Mouse (Mus musculus): Measurements from ENCODE around the gene Gm15517. TPM values are rescaled to one million over a fixed set of nuclear protein-coding genes. Genes with fewer than 3 reads are reported as not detected.

The Gm15517 gene
- total RNA-seq, 2 experiments from 2014 or later = not detected

DNA sequence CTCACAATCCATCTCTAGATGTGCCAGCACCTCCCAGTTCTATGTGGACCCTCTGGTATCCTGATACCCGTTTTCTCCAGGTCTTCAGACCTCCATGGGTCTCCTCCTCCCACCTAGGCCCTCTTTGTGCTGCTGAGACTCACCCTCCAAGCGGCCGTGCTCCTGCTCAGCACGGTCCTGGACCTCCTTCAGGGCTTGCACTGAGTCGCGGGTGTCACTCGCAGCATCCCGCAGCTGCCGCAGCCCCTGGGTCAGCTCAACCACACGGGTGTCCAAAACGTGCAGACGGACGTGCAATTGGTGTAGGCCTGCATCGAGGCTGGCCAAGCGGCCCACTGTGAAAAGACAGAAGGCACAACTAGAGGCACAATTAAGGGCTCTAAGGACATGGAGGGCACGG lies 44.4 kb downstream of the Gm15517 start:
- no peak for DNase-seq
- intact Hi-C loops (cut with DNase I; ENCODE audit: low total_unique reads) = no loop called here

DNA sequence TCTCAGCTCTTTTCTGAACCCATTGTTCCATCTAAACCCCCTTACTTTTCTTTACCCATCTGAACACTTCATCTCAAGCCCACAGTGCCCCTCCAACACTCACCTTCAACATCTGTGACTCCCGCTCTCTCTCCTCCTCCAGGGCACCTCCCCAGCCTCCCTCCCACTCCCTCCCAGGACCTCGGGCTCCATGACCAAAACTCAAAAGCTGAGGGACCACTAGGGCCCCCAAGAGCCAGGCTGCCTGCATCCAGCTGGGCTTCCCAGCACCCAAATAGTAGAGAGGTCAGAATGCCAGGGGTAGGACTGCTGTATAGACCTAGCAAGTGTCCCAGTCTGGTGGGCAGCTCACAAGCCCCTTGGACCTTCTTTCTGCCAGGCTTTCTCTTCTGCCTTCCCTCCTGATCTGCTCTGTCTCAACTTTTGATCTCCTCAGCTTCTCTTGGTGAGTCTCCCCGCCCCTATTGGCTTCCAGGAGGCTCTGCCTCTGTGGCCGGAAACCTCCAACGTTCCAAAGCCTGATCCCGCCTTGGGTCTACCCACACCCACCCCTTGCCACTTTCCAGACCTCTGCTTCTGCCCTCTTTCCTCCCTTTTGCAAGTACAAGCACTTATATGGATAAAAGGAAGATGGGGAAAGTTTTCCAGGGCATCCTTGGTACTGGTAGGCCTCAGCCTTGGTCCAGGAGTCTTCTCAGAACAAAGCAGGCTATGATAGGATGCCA lies 45.4 kb downstream of the Gm15517 start, which contains the start of gene Clec11a:
Gene Clec11a, minus strand, starts transcription at position 387 of the 725 bp plus-strand sequence.
- DNase-seq = peak; percentile 37
- intact Hi-C loops (cut with DNase I; ENCODE audit: low total_unique reads) = no loop called here

DNA sequence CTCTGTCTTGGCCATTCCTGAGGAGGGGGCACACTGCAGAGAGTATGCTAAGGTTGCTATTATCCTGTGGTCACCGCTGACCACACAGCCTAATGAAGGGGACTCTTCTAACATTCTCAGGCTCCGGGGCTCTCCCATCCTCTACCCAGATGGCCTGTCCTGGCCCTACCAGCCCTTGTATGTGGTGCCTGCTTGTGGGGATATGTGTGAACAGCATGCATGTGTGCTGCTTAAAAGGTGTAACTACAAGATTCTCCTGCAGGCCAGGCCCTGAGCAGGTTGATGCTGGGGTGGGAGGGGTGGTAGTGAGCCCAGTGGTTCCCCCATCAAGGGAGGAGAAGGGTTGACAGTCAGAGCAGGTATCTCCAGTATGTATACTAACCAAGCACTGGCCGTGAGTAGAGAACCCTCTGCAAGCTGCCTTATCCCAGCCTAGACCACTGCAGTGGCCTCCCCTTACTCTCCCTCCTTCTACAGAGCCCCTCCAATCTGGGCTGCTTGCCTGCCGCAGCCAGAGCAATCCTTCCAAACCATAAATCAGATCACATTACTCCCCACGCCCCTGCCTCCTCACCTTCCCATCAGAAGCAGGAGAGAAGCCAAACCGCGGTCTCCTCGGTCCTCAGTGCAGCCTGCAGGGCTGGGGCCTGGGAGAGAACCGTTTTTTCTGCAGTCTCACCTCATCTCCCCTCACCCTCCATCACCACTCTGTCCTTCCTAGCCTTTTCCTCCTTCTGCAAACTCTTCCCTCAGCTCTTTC lies 46.2 kb downstream of the Gm15517 start:
- intact Hi-C loops (cut with DNase I; ENCODE audit: low total_unique reads) = no loop called here
- DNase-seq = no peak

DNA sequence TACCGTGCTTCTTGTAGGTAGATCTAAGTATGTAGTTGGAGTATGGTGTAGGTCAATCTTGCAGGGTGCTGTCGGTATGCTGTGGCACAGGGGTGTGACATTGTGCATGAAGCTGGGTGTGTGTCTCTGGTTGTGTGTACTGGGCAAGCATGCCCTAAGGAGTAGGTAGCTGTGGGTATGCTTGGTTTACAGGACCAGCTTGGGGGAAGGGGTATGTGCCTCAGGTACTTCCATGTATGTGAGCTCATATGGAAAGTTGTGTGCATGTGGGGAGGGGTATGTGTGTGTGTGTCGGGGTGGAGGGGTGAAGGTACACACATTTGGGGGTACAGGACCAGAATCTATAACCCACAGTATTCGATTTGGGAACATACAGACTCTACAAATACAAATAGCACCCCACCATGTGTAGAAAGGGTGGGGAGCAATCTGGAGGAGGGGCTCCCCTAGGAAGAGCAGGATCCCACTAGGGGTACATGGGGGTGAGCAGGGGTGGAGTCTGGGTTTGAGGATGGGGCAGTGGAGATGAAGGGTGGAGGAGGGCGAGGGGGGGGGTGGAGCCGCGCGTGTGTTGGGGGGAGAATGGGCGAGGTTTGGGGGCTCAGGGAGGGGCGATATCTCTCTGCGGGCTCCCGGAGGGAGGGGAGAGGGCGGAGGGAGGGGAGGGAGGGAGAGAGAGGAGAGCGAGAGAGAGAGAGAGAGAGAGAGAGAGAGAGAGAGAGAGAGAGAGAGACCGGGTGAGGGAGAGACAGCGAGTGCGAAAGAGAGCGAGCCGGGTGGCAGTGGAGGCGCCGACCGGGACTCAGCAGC lies 48.4 kb downstream of the Gm15517 start, which contains the start of gene Shank1:
Gene Shank1, plus strand, starts transcription at position 779 of the 810 bp plus-strand sequence.
- no peak for DNase-seq
- intact Hi-C loops (cut with DNase I; ENCODE audit: low total_unique reads) = no loop called here

DNA sequence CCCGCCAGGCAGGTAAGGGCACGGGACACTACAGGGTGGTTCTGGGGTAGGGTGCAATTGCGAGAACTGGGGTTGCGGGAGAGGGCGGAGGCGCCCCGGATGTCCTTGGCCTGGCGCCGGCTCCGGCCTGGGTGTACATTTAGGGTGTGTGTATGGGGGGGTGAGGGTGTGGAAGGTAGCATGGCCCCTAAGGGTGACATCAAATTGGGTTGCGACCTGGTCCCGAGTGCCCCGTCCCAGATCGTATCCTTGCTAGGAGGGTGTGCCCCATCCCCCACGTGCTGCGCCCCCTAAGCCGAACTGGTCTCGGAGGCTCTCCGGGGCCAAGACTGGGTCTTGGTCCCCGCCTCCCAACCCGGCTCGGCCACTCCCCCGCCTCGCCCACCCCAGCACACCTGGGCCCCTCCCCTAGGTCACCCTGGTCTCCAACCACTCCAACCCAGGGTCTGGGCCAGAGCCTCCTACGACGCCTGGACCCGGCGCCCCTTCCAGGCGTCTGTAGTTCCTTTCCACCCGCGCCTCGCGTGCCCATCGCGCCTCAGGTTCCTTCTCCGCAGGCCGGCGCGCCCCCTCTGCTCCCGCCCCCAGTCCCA lies 49.1 kb downstream of the Gm15517 start:
- DNase-seq = no peak

DNA sequence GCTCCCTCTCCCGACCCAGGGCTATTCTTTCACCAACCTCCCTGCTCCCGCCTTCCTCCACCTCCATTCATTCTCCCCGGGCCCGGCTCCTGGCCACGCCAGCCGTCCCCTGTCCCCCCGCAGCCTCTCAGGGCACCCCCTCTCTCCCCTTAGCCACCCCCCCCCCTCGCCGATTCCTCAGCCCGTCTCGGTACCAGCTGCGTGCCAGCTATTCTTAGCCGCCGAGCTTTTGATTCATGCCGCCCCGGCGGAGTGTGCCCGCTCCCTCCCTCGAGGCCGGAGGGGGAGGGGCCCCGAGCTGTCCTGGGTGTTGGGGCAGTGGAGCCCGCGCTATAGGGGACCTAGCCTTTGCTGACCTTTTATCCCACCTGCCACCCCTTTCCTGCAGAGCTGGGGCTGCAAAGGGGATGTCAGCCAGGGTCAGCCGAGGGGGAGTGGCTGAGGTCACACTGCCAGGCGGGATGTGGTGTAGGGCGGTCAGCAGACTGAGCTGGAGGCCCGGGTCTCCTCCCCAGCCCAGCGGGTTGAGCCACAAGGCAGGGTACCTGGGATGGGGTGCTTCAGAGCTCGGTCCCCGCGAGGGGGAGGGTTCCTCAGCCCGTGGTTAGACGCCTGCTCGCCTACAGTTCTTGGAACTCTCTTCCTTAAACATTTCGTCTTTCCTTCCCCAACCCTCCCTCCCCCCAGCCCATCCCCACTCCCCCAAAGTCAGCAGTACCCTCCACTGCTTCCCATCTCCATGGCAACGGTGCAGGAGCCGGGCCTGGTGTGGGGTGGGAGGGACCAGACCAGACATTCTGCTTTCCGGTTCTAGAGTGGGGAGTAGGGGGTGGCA lies 49.8 kb downstream of the Gm15517 start:
- no peak for DNase-seq
- intact Hi-C loops (cut with DNase I; ENCODE audit: low total_unique reads) = no loop called here

More for the DNA sequence above, 49.1 kb downstream of the Gm15517 start:
- intact Hi-C loops (cut with DNase I; ENCODE audit: low total_unique reads) = no loop called here

Other genes starting within 250 kb of the Gm15517 start
- under 1 TPM in 1 of 2 experiments, not detected in 1; 0.21 TPM for gene Klk1b26, start 249.3 kb upstream of the Gm15517 start, total RNA-seq (2021)
- not detected for gene Klk1b27, start 209.2 kb upstream of the Gm15517 start, total RNA-seq (2021)
- not detected for gene Klk1b21, start 159.1 kb upstream of the Gm15517 start, total RNA-seq (2021)
- not detected for gene Klk1b22, start 148.8 kb upstream of the Gm15517 start, total RNA-seq (2021)
- gene Klk1b16, start 124.7 kb upstream of the Gm15517 start, total RNA-seq (2021) = not detected
- not detected for gene Klk1b24, start 73.2 kb upstream of the Gm15517 start, total RNA-seq (2021)
- not detected for gene Klk1b3, start 63.3 kb upstream of the Gm15517 start, total RNA-seq (2021)
- not detected for gene Klk1b4, start 54.0 kb upstream of the Gm15517 start, total RNA-seq (2021)
- not detected for gene Klk1b5, start 45.5 kb upstream of the Gm15517 start, total RNA-seq (2021)
- under 1 TPM in 1 of 2 experiments, not detected in 1; 0.23 TPM for gene Klk1, start 36.1 kb upstream of the Gm15517 start, total RNA-seq (2021)
- gene Gm36864, start 25.3 kb upstream of the Gm15517 start, total RNA-seq (2021) = not detected
- under 1 TPM; 0.21 to 0.33 TPM for gene 1700028J19Rik, start 14.8 kb upstream of the Gm15517 start, total RNA-seq (2021)
- gene 2410002F23Rik, start 14.7 kb upstream of the Gm15517 start, total RNA-seq (2021) = 10 to 100 TPM; 14.2 to 16.2 TPM
- not detected for gene Acp4, start 4.1 kb upstream of the Gm15517 start, total RNA-seq (2021)
- gene Clec11a, start 45.5 kb downstream of the Gm15517 start, total RNA-seq (2021) = 1 to 10 TPM; 4.2 to 5.6 TPM
- gene Shank1, start 48.8 kb downstream of the Gm15517 start, total RNA-seq (2021) = under 1 TPM; 0.73 to 0.80 TPM
- under 1 TPM; 0.35 to 0.49 TPM for gene Syt3, start 122.7 kb downstream of the Gm15517 start, total RNA-seq (2021)
- not detected for gene 1700008O03Rik, start 124.4 kb downstream of the Gm15517 start, total RNA-seq (2021)
- 1 to 10 TPM in 1 of 2 experiments, under 1 TPM in 1; 0.51 to 1.3 TPM for gene Lrrc4b, start 167.6 kb downstream of the Gm15517 start, total RNA-seq (2021)
- gene Aspdh, start 203.9 kb downstream of the Gm15517 start, total RNA-seq (2021) = not detected
- gene Josd2, start 206.5 kb downstream of the Gm15517 start, total RNA-seq (2021) = 10 to 100 TPM; 60.2 to 73.5 TPM
- gene Emc10, start 235.1 kb downstream of the Gm15517 start, total RNA-seq (2021) = 10 to 100 TPM; 44.1 to 48.8 TPM
- gene Fam71e1, start 235.1 kb downstream of the Gm15517 start, total RNA-seq (2021) = 1 to 10 TPM; 3.8 to 4.7 TPM

Data from gastrocnemius, postnatal 14 days (tissue).